Mouse (Mus musculus): Measurements from ENCODE around the gene Ikzf1.

The Ikzf1 gene

DNA sequence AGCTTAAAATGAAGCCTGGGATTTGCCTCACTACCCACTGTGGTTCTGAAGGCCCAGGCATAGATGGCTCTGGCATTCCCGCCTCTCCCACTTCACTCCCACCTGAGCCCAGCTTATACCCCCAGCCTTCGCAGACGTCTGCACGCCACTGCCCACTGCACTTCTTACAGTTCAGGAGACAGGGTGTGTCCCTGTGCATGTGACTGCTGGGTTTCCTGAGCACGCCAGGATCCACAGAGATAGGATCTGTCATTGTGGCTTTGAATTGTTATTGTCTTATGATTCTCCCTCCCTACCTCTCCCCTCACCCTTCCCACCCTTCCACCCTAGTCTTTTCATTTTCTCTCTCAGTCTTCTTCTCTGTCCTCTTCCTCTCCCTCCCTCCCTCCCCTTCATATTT is 34.9 kb downstream of the Ikzf1 start:
- intact Hi-C loops (cut with DNase I): no loop called here

DNA sequence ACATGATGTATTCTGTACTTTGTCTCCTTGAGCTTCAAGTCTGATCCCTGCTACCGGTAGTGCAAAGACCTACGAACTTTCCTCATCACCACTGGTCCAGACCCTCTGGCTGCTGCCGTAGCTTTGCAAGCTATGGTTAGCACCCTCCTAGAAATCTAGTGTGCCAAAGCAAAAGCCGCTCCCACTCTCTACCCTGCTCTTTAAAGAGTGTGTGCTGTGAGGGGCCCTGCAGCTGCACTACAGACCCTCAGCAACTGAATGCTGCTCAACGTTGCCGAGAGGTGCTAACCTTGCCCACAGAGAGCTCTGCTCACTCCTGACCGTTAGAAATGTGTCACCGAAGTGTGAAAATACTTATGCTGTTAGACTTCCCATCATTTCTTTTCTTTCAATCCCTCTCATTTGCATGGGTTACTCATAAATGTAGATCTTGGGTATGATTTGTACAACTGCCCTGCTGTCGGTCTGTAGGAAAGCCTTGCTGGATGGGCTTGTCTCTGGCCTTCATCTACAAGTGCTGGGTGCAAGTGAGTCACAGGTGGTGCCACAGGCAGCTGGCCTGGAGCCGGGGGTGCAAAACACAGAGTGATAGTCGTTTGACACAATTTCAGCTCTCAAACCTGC is 40.6 kb downstream of the Ikzf1 start:
- intact Hi-C loops (cut with DNase I): no loop called here

DNA sequence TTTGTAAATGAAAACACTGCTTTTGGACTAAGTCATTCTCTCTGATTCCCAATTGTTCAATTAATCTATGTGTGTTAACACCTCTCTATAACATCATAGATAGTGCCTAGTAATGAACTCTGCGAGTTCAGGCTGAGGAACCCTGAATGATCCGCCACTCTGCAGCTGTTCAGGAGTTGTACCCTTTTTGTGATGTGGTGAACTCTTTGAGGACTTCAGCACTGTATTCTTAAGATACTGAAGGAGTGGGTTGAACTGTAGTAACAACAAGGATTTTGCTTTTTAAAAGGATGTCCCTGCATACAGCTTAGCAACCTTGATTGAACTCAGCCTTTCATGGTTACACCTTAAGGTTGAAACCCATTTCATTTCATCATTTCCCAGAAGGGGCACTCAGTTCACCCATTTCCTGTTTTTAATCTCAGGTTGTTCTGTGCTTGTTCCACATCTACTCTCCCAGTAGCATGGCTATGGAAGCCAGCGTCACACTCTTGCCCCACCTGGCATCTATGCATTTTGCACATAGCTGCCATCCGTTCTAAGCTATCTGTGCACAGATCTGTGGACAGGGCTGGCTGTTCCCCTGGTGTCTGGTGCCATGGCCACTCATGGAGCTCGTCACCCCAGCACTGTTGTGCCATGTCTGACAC is 41.2 kb downstream of the Ikzf1 start:
- intact Hi-C loops (cut with DNase I): no loop called here

DNA sequence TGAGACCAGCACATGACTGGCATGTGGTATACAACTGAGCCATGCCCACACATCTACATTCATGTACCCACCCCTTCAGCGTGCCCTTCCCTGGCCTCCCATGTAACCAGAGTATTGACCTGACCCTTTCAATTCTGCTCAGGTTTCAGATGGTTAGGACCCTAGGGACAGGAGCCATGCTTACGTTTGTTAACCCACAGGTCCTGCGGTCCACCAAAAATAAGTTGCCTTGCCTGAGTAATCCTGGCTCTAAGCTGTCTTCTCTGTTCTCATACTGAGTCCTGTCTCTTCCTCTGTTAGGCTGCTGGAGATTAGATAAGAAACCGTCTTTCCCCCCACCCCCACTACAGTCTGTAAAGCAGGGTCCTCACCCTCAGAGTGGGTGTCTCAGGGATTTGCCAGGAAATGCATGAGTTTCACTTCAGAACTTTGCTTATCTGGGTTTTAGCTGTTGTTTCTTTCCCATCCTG is 42.0 kb downstream of the Ikzf1 start:
- intact Hi-C loops (cut with DNase I): no loop called here

DNA sequence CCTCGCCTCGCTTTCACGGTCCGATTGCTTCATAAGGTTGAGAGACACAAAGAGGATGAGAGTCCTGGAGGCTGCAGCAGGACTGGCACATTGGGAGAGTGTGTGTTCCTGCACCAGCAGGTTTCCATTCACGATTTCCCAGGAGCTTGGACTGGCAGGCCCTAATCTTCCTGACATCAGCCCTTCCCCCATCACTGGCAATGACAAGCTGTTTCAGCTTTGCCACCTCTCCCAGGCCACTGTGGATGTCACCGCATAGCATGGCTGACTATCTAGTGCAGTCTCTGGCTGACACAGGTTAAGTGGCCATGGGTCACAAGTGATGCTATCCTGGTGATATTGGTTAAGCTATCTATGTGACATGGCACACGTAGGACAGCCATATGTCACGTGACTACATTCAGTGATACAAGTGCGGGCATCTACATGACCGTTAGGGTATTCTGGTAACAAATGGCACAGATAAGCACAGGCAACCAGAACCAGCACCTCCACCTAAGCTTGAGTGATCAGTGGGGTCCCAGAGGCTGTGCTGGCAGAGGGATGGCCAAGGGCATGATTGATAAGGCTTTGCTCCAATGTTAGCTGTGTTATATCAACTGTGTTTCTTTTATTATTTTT is 43.2 kb downstream of the Ikzf1 start:
- intact Hi-C loops (cut with DNase I): no loop called here

DNA sequence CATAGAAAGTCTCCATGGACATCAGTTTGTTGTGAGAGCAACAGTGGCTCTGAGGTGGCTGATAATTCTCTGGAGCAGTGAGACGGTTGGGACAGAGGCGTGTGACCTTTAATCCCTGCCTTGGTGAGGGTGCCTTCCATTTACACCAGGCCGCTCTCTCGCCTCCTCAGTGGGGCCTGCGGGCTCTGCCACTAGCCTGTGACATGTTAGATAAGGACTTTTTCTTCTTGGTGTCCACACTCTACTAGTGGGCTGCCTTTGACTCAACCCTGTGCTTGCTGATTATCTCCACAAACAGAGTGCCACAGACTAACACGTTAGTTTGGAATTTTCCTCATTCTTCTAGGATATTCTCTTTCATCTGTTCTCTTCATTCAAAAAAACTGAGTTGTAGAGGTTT is 44.4 kb downstream of the Ikzf1 start:
- intact Hi-C loops (cut with DNase I): no loop called here

DNA sequence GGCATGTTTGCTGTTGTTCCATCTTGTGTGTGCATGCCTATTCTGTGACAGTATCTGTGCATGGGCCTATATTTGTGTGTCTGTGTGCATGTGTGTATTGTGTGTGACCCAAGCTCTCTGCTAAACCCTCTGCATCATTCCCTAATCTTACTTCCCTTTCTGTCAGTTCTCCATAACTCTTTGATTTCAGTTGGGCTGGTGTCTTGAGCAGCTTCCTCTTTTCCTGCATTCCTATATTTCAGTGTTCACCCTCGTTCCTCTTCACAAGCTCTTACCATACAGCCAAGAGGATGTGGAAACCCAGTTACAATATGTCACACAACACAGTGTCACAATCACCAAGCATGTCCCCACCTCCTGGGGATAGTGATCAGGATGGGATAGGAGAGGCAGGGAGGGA is 45.3 kb downstream of the Ikzf1 start:
- intact Hi-C loops (cut with DNase I): no loop called here

DNA sequence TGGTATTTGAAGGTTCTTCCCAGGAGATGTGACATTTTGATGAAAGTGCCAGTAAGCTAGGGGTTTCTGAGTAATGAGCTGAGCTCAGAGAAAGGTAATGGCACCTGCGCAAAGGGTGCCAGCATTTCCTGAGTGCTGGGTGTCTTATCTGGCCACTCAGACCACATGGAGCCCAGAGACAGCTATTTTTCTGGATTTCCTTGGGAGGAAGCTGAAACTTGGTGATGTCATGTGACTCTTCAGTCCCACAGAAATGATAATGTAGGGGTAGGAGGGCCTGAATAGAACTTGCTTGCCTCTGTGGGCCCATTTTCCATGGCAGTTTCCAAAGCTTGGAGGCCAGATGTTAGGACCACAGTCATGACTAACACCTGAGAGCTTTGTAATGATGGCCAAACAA is 46.9 kb downstream of the Ikzf1 start:
- intact Hi-C loops (cut with DNase I): no loop called here

DNA sequence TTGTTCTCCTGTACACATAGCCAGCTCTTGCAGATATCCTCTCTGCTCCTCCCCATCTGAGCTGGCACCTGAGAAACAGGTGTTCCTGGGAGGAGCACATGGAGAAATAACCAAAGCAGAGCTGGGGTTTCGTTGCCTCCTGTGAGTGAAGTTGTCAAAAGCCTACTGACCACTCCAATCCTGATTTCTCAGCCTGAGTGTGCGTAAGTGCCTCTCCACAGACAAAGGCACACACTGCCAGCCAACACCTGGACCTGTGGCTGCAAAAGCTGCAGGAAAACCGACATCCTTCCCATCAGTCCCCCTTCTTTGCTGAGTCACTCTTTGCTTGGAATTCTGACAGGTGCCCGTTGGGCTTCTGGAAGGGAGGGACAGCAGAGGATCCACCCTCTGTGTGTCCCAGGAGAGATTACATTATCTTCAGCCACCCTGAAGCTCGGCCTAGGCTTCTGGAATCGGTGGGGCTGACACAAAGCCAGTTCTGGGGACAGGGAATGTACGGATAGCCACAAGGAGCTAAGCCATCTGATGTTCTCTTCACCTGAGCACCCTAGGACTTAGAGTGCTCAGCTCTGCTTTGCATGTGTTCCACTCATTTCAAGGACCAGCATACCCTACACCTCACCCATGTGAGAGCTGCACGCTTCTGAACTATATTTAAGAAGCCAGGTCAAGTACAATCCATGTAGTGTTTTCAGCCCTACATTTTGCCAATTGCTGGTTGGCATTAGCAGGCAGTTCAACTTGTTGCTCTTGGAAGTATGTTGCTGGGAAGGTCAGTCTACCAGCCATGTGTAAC is 48.4 kb downstream of the Ikzf1 start:
- intact Hi-C loops (cut with DNase I): no loop called here

DNA sequence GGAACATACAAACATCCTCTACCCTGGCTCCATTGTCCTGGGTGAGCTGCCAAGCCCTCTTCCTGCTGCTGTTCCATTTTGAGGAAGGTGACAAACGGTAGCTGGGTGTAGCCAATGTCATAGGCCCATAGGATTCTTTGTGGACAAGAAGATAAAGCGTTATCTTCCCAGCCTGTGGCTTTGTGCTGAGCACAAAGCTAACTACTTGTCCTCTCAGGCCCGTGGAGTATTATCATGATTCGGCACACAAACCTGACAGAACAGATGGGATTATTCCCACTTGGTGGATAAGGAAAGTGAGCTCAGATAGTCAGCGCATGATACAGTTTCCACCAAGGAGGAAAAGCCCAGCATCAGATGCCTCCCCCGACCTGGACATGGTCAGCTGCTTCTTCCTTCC is 50.4 kb downstream of the Ikzf1 start:
- intact Hi-C loops (cut with DNase I): no loop called here

DNA sequence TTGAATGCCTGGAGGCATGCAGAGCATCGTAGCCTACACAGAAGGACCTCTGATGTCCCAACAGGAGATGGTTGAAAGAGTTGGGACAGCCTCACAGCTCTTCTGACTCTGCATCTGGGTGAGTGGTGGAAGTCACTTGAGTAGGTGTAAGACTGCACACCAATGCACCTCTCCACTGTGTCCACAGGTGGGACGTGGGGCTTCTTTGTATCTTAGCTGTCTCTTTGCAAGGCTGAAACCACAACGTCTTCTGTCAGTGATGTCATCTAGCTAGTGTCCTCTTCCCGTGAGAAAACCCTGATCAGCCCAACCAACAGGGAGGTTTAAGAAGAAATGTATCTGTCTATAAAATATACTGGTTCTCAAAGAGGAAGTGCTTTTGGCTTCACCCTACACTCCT is 52.1 kb downstream of the Ikzf1 start:
- intact Hi-C loops (cut with DNase I): no loop called here

DNA sequence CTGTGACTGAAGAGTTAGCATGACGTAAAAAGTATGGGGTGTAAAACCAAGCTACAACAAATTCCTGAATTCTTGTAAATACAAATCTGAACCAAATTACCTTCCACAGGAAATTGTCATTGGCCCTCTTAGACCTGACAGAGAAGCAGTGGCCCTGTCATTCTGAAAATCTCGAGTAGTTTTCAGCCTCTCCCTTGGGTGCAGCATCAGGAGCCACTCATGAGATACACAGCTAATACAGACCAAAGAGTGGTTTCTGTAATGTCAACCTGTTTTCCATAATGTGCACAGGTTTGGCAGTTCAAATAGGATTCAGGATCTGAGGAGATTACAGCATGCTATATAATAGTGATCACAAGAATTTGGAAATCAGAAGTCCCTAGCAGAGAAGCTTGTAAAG is 52.8 kb downstream of the Ikzf1 start:
- intact Hi-C loops (cut with DNase I): no loop called here

DNA sequence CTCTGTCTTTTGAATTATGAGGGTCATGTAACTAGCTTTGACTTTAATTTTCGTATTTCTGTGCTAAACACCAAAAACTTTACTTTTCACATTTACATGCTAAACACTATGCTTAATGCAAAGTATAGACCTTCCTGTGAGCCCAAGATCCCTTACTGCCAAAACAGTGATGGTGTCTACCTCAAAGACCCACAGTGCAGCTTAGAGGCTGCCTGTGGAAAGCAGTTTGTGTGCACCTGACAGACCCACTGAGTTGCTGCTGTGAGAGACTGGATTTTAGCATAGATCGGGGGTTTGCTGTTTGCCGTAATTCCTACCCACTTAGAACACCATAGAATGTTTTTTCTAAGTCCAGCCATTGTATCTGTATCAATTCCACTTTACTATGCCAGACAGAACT is 54.3 kb downstream of the Ikzf1 start:
- intact Hi-C loops (cut with DNase I): no loop called here

DNA sequence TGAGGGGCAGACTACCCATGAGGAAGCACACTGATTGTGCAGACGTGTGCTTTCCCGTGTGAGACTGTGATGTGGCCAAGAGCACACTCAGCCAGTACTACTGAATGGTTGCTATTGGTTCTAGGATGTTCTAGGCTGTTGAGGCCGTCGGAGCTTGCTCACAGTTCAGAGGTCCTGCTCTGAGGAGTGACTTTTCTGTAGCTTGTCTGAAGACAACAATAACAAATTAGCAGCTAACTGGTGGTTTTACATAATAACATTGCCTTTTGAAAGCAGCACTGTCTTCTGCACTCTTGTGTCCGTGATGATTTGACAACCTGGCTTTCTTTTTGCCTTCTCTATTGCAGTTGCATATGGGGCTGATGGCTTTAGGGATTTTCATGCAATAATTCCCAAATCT is 55.8 kb downstream of the Ikzf1 start:
- intact Hi-C loops (cut with DNase I): no loop called here

DNA sequence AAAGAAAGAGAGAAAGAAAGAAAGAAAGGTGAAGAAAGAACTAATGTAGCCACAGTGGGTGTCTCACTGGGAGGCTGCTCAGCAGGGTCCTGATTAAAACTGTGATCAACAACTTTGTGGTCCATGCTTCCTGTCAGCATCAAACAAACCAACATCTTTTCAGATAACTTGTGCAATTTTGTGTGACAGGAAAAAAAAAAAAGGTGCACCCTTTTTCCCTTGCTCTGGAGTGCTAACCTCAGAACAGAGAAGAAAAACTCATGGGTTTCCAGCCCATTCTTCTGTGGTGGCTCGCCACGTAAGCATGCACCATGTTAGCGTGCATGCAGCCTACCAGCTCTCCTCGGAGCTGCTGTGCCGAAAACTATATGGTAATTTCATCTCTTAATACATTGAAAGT is 56.8 kb downstream of the Ikzf1 start:
- intact Hi-C loops (cut with DNase I): no loop called here

DNA sequence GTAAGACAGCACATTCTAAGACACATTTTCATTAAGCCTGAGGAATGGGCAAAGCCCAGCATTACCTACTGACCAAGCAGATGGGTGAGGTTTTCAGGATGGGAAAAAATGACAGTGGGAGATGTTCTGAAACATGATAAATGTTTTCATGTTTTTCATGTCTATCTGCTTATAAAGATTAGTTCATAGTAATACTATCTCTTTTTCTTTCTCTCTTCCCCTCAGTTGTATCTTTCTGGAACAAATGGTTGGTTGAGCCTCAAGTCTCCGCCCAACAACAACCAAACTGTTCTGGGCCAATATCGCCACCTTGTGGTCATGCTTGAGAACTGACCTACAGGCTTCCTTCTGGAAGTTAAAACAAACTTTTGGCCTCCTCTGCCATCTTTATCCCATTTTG is 57.8 kb downstream of the Ikzf1 start:
- intact Hi-C loops (cut with DNase I): no loop called here

DNA sequence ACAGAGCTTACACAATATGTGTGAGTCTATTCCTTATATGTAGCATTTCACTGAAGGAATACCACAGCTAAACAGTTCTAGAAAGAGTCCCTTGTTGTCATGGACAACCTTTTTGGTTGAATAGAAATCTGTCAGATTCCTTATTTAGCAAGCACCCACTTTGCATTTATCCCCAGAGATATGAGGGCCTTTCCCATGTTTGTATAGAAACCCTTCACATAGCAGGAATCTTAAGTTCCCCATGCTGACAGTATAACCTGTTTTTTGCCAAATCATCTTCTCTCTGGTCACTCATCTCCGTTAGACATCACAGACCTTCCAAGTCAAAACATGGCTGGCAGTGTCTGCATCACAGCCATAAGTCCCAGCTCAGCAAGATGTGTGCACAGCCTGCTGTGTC is 59.4 kb downstream of the Ikzf1 start:
- intact Hi-C loops (cut with DNase I): no loop called here

DNA sequence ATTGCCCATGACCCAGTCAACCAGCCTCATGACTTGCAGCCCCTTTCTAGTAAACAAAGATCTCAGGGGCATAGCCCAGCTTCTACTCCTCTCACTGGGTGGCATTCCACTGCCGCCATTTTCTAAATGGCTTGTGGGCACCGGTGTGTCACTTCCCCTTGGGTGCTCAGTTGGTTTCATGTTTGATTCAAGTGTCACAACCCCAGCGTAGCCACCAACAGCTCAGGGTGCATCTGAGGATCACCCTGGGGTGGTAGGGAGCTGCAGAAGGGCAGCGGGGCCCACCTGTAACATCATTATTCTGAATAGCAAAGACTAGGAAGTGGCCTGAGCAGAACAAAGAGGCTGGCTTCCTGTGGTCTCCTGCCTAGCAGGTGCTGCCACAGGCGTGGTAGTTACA is 66.3 kb downstream of the Ikzf1 start:
- intact Hi-C loops (cut with DNase I): no loop called here

DNA sequence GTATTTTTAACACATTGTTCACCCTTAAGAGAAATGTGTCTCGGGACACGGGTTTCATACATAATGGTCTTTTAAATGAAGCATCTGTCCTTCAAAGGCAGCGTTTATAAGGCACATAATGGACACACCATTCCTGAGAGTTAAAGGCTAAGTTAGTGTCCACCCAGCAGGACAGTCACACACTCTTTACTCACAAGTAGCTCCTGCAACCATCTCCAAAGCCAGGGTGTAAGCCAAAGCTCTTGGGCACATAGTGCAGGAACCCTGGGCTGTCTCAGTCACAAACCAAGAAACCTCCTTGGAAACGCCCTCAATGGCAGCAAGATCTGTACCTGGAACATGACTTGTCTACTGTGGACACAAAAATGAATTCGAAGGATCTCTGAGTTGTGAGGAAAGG is 68.1 kb downstream of the Ikzf1 start:
- intact Hi-C loops (cut with DNase I): no loop called here

DNA sequence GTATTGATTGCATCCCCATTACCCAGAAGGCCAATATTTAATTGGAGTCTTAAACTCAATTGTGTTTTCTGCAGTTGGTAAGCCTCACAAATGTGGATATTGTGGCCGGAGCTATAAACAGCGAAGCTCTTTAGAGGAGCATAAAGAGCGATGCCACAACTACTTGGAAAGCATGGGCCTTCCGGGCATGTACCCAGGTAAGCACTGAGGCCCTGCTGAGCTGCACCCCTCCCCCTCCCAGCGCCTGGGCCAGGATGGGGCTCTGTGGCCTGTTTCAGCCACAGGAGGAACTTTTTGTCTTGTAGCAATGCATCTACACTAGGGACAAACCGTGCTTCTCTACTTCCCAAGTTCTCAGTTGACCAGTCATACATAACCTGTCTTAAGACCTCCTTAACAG is 73.3 kb downstream of the Ikzf1 start:
- intact Hi-C loops (cut with DNase I): no loop called here

DNA sequence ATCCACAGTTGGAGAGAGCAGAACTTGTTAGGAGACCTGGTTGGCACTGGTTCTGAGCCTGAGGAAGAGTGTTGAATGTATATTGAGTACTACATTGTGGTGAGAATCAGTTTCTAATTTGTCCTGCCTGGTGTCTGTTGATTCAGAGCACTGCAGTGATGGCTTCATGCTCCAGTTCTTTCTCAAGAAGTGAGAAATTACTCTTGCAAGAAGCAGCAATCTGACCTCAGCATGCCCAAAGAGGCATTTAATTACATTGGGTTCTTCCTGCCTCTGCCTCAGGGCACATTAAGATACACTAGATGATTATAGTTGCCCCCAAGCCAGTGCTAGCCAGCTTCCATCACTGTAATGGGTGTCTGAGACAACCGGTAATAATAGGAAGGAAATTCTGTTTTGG is 74.1 kb downstream of the Ikzf1 start:
- intact Hi-C loops (cut with DNase I): no loop called here

DNA sequence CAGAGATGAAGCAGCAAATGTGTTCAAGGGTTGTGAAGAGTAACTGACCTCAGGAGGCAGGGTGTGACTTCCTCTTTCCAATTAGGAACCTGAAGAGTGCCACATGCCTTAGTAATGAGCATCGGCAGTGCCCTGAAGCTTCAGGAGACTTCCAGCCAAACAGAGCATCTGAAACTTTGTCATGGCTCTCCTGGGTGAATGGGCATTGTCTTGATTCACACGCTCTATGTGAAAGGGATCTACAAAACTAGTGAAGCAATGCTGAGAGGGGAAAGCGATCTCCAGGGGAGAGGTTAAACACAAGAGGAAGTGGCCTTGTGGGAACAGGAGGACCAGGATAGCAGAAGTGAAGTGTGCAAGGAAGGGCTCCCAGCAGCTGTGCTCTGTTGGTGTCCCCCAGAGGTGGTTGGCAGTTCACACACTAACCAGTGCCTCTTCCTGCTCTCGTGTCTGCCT is 78.4 kb downstream of the Ikzf1 start:
- intact Hi-C loops (cut with DNase I): no loop called here
